Mouse (Mus musculus) inflammation-experienced regulatory T-cells, adult 6 months (primary cell): Measurements from ENCODE around the gene Pacs2. TPM values are rescaled to one million over a fixed set of nuclear protein-coding genes. Genes with fewer than 3 reads are reported as not detected.
A peak's percentile ranks its signal among the peaks of the same experiment; 100 is the strongest.

ENCODE experiments used
- ATAC-seq: one replicate; pipeline ENCODE4 v1.8.0; 2017
- polyA plus RNA-seq, 3 experiments: library from polyadenylated mRNA; unstranded; fragments of 100-300 nt; shearing (Covaris generic); gene quantifications; one replicate each; pipeline ENCODE4 v1.2.1; 2017

Gene Pacs2
- polyA plus RNA-seq, 3 experiments from 2014 or later = 5.0 to 8.6 (median 6.8) TPM

GRCm38 (mm10) chr12:113013021-113013491, 1.3 kb upstream of the Pacs2 start:
- no peak for ATAC-seq

GRCm38 (mm10) chr12:113014561-113015556, 551 bp downstream of the Pacs2 start:
- ATAC-seq = peak; percentile 26

- no peak for ATAC-seq
Measured at GRCm38 (mm10) chr12:113015956-113016355, 1.6 kb downstream of the Pacs2 start.

- ATAC-seq = no peak
Measured at GRCm38 (mm10) chr12:113016976-113017375, 2.7 kb downstream of the Pacs2 start.

- no peak for ATAC-seq
Measured at GRCm38 (mm10) chr12:113017429-113017984, 3.2 kb downstream of the Pacs2 start.

- ATAC-seq = no peak
Measured at GRCm38 (mm10) chr12:113018763-113019162, 4.5 kb downstream of the Pacs2 start.

GRCm38 (mm10) chr12:113021488-113021887, 7.2 kb downstream of the Pacs2 start:
- no peak for ATAC-seq

GRCm38 (mm10) chr12:113023082-113023481, 8.8 kb downstream of the Pacs2 start:
- no peak for ATAC-seq

GRCm38 (mm10) chr12:113026557-113026956, 12.2 kb downstream of the Pacs2 start:
- ATAC-seq = no peak

GRCm38 (mm10) chr12:113027495-113027894, 13.2 kb downstream of the Pacs2 start:
- ATAC-seq = no peak

GRCm38 (mm10) chr12:113028067-113028466, 13.8 kb downstream of the Pacs2 start:
- no peak for ATAC-seq

GRCm38 (mm10) chr12:113028898-113029297, 14.6 kb downstream of the Pacs2 start:
- ATAC-seq = no peak

GRCm38 (mm10) chr12:113030046-113030445, 15.7 kb downstream of the Pacs2 start:
- no peak for ATAC-seq

- no peak for ATAC-seq
Measured at GRCm38 (mm10) chr12:113030993-113031392, 16.7 kb downstream of the Pacs2 start.

- no peak for ATAC-seq
Measured at GRCm38 (mm10) chr12:113031441-113031840, 17.1 kb downstream of the Pacs2 start.

- no peak for ATAC-seq
Measured at GRCm38 (mm10) chr12:113032296-113033250, 18.3 kb downstream of the Pacs2 start.

GRCm38 (mm10) chr12:113035093-113035492, 20.8 kb downstream of the Pacs2 start:
- no peak for ATAC-seq

GRCm38 (mm10) chr12:113036996-113037395, 22.7 kb downstream of the Pacs2 start:
- ATAC-seq = no peak

GRCm38 (mm10) chr12:113038414-113038813, 24.1 kb downstream of the Pacs2 start:
- no peak for ATAC-seq

- ATAC-seq = peak; percentile 51
Measured at GRCm38 (mm10) chr12:113041481-113042439, 27.5 kb downstream of the Pacs2 start.

GRCm38 (mm10) chr12:113042543-113042942, 28.2 kb downstream of the Pacs2 start:
- ATAC-seq = no peak
